Mouse (Mus musculus) layer of hippocampus, postnatal 14 days (tissue): ENCODE results near the gene Efcab9. TPM values are rescaled to one million over a fixed set of nuclear protein-coding genes. Genes with fewer than 3 reads are reported as not detected.
A peak's percentile ranks its signal among the peaks of the same experiment; 100 is the strongest.

ENCODE experiments used
- DNase-seq, 2 experiments: peaks; one replicate each; pipeline ENCODE4 v3.0.0; 2021 to 2022; ENCODE audit warnings: low spot score in 2 of 2, mixed read lengths in 1 of 2
- total RNA-seq, 2 experiments: library from RNA; stranded (reverse); gene quantifications; 2 replicates each; pipeline ENCODE4 v1.2.3; 2021

Gene Efcab9
- total RNA-seq, 2 experiments from 2014 or later: 1.5 to 2.3 TPM

- DNase-seq: no peak
Measured at GRCm38 (mm10) chr11:32556333-32556990, 24.6 kb upstream of the Efcab9 start.

GRCm38 (mm10) chr11:32555103-32555689, 23.3 kb upstream of the Efcab9 start:
- DNase-seq: no peak

GRCm38 (mm10) chr11:32554141-32555091, 22.5 kb upstream of the Efcab9 start:
- DNase-seq: no peak

GRCm38 (mm10) chr11:32553311-32554140, 21.6 kb upstream of the Efcab9 start:
- no peak for DNase-seq

GRCm38 (mm10) chr11:32552401-32553090, 20.7 kb upstream of the Efcab9 start:
- DNase-seq: no peak

GRCm38 (mm10) chr11:32551579-32552297, 19.9 kb upstream of the Efcab9 start:
- DNase-seq: peak in 1 of 2 experiments; percentile 36

DNA sequence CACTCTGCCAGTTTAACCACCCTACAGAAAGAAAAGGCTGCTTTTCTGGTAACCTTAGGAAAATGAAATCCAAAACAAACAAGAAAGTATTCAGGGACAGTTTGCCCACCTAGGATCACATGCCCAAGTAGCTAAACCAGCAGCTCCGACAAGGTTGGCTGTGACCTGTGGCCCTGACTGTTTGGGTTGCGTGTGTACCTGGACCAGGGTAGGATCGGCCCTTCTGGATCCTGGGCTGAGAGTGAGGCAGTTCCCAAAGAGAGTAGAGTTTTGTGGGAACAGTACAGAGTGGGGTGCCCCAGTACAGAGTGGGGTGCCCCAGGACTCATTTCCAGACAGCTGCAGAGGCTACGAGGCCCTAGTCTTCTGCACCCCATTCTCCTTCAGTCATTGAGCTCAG, 19.2 kb upstream of the Efcab9 start:
- DNase-seq: no peak

- DNase-seq: no peak
Measured at GRCm38 (mm10) chr11:32550102-32550501, 18.2 kb upstream of the Efcab9 start.

GRCm38 (mm10) chr11:32549236-32549635, 17.4 kb upstream of the Efcab9 start:
- no peak for DNase-seq

DNA sequence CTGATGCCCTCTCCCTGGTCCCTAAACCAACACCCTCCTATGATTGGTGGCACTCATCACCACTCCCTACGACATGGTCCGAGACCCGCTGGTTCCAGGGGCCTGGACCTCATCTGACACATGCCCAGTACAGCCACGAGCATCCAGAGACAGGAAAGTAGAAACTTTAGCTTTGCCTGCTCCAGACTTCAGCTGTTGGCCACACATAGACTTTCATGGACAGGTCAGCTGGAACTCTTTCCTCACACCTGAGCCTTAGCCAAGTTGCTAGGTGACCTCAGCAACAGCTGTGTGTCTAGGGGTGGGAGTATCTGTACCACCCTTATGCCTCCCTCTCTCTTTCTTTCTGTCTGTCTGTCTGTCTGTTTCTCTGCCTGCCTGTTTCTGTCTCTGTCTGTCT, 16.4 kb upstream of the Efcab9 start:
- DNase-seq: no peak

- no peak for DNase-seq
Measured at GRCm38 (mm10) chr11:32547391-32547947, 15.6 kb upstream of the Efcab9 start.

GRCm38 (mm10) chr11:32546483-32546882, 14.6 kb upstream of the Efcab9 start:
- DNase-seq: peak in 1 of 2 experiments; percentile 62

GRCm38 (mm10) chr11:32545605-32546004, 13.7 kb upstream of the Efcab9 start:
- DNase-seq: no peak

DNA sequence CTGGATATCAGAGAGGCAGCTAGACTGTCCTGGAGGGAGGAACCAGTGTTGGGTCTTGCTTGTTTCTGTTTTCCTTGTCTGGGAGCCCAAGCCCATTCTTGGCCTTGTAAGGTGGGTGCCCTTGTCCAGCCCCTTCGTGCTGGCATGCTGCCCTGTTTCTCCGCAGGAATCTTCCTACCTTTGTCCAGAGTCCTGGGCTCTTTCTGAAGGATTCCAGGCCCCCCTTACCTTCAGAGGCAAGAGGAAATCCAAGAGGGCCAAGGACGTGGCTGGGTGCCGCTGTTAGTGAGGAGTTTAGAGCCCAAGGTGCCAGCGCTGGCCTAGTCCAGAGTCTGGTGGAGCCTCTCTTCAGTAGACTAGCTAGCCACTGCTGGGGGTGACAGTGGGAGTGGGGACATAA, 12.6 kb upstream of the Efcab9 start:
- no peak for DNase-seq

GRCm38 (mm10) chr11:32544041-32544440, 12.2 kb upstream of the Efcab9 start:
- no peak for DNase-seq

DNA sequence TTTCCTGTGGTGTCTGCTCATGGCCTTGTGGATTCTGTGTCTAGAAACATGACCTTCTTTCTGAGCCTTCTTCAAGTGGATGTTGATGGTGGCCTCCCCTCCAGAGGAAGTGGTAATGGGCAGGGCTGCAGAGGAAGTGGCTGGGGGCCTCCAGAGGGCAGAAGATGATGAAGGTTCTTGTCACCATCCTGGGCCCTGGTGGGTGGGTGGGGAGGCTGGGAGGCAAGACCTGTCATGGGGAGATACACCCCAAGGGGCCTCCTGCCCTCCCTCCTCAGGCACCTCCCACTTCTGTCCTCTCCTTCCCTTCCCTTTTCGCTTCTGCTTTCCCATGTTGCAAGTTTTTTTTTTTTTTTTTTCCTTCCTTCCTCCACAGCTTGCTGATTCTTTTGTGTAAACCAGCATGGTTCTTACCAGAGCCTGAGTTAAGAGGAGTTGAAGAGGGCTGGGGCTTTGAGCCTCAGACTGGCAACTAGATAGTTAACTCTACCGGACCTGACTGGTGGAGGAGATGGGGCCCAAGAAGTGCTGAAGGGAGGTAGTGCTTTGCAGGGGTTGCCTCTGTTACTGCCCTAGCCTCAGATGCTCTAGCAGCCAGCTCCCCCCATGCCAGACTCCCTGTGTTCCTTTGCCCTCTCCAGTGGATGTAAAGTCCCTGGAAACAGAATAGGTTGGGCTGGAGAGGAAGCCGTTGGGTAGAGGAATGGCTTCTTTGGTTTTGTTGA, 11.0 kb upstream of the Efcab9 start:
- no peak for DNase-seq

DNA sequence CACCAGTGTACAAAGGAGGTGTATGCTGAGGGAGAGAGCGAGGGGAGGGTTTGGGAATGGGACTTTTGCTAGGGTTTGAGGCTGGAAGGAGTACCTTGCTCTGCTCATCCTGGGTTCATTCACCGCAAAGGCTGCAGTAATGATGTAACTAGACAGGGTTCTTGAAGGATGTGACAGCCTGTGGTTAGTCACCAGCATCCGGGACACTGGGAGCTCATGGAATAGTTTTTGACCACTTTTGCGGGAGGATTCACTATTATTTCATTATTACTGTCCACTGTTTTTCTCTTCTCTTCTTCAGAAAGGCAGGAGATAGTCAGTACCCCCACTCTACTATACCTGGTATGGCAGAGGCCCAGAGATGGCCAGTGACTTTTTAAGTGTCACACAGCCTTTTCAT, 10.3 kb upstream of the Efcab9 start:
- DNase-seq: no peak

GRCm38 (mm10) chr11:32540463-32540862, 8.6 kb upstream of the Efcab9 start:
- DNase-seq: no peak

GRCm38 (mm10) chr11:32539717-32540116, 7.8 kb upstream of the Efcab9 start:
- DNase-seq: no peak
